Mouse (Mus musculus): Measurements from ENCODE around the gene Nek9.
"Not testable (repeated sequence)": the region's sequence is repeated elsewhere in the genome, so short reads cannot be mapped to it uniquely, and the experiment has no call there.

The Nek9 gene

GRCm38 (mm10) chr12:85292288-85292687, 46.9 kb downstream of the Nek9 start:
- DNase-seq (ENCODE audit: extremely low read depth, insufficient read length, low spot score) = no peak

GRCm38 (mm10) chr12:85291541-85291940, 47.6 kb downstream of the Nek9 start:
- no peak for DNase-seq (ENCODE audit: extremely low read depth, insufficient read length, low spot score)

- no peak for DNase-seq (ENCODE audit: extremely low read depth, insufficient read length, low spot score)
These were observed 48.5 kb downstream of the Nek9 start for GRCm38 (mm10) chr12:85290633-85291032.

- peak; percentile 60 for DNase-seq (ENCODE audit: extremely low read depth, insufficient read length, low spot score)
These were observed 49.8 kb downstream of the Nek9 start for GRCm38 (mm10) chr12:85289157-85290000.

GRCm38 (mm10) chr12:85288486-85289156, 50.5 kb downstream of the Nek9 start, which contains the start of gene Zc2hc1c:
Gene Zc2hc1c, plus strand, starts transcription at chr12:85288591.
- no peak for DNase-seq (ENCODE audit: extremely low read depth, insufficient read length, low spot score)

GRCm38 (mm10) chr12:85287809-85288485, 51.2 kb downstream of the Nek9 start, which contains the start of gene Acyp1:
Gene Acyp1, minus strand, starts transcription at chr12:85288438.
- peak; percentile 77 for DNase-seq (ENCODE audit: extremely low read depth, insufficient read length, low spot score)

GRCm38 (mm10) chr12:85286941-85287340, 52.2 kb downstream of the Nek9 start:
- peak; percentile 44 for DNase-seq (ENCODE audit: extremely low read depth, insufficient read length, low spot score)

GRCm38 (mm10) chr12:85284996-85285395, 54.2 kb downstream of the Nek9 start:
- DNase-seq (ENCODE audit: extremely low read depth, insufficient read length, low spot score) = no peak

GRCm38 (mm10) chr12:85284331-85284730, 54.8 kb downstream of the Nek9 start:
- DNase-seq (ENCODE audit: extremely low read depth, insufficient read length, low spot score) = no peak

GRCm38 (mm10) chr12:85281756-85282155, 57.4 kb downstream of the Nek9 start:
- not testable (repeated sequence) for DNase-seq (ENCODE audit: extremely low read depth, insufficient read length, low spot score)

GRCm38 (mm10) chr12:85280845-85281651, 58.1 kb downstream of the Nek9 start:
- no peak for DNase-seq (ENCODE audit: extremely low read depth, insufficient read length, low spot score)

- DNase-seq (ENCODE audit: extremely low read depth, insufficient read length, low spot score) = peak; percentile 86
These were observed 58.9 kb downstream of the Nek9 start for GRCm38 (mm10) chr12:85280105-85280844.

- no peak for DNase-seq (ENCODE audit: extremely low read depth, insufficient read length, low spot score)
These were observed 59.6 kb downstream of the Nek9 start for GRCm38 (mm10) chr12:85279396-85280080.

GRCm38 (mm10) chr12:85278919-85279318, 60.2 kb downstream of the Nek9 start:
- DNase-seq (ENCODE audit: extremely low read depth, insufficient read length, low spot score) = no peak

- no peak for DNase-seq (ENCODE audit: extremely low read depth, insufficient read length, low spot score)
These were observed 62.9 kb downstream of the Nek9 start for GRCm38 (mm10) chr12:85276273-85276672.

- DNase-seq (ENCODE audit: extremely low read depth, insufficient read length, low spot score) = no peak
These were observed 65.7 kb downstream of the Nek9 start for GRCm38 (mm10) chr12:85273508-85273907.

- peak; percentile 58 for DNase-seq (ENCODE audit: extremely low read depth, insufficient read length, low spot score)
These were observed 67.3 kb downstream of the Nek9 start for GRCm38 (mm10) chr12:85271843-85272206.

- no peak for DNase-seq (ENCODE audit: extremely low read depth, insufficient read length, low spot score)
These were observed 67.9 kb downstream of the Nek9 start for GRCm38 (mm10) chr12:85271132-85271842.

GRCm38 (mm10) chr12:85270319-85270718, 68.8 kb downstream of the Nek9 start, which contains the start of gene Mlh3:
Gene Mlh3, minus strand, starts transcription at chr12:85270599.
- no peak for DNase-seq (ENCODE audit: extremely low read depth, insufficient read length, low spot score)

Data from 3134 (cell line).